Mouse (Mus musculus): ENCODE results near the gene Kif18b. TPM values are rescaled to one million over a fixed set of nuclear protein-coding genes. Genes with fewer than 3 reads are reported as not detected.

The Kif18b gene
- polyA plus RNA-seq, 1 experiment from 2014 or later: 10.0 TPM

DNA sequence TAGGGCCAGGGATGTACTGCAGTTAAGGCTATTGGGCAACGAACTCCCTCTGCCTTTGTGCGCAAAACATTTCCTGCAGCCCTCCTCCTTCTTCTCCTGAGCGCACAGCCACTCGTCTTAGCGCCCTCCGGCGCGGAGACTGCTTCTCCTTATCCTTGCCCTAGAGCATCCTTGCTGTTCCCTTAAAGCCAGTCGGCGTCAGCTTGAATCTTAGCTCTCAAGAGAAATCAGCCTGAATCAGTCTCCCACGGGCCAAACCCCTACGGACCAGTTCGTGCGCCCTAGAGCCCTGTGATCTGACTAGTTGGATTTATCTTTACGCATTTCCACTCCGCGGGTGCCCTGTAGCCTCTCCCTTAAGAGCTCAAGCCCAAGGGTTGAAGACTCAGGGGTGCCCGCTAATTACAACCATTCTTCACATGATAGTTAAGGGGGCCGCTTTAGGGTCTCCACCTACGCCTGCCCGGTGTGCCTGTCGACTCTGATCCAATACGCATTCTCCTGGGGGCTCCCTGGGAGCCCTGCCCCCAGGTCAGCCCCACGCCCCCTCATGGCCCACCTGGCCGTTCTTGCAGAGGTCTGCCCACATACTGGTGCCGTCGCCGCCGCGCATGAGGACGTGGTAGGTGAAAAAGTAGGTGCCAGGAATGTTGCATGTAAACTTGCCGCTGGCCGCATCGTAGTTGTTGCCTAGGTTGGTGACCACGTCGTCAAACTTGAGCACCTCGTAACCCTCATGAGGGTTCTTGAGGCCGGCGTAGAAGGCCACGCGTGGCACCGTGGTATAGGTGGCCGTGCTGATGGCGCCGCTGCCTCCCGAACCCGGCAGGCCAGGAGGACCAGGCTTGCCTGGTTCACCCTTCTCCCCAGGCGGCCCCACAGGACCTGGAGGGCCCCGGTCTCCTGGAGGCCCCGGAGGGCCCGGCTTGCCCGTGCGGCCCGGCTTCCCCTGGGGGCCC is 20.7 kb upstream of the Kif18b start:
- Histone ChIP-seq H3K9ac (replicated peaks; ENCODE audit: low read depth, low read length) (no peak overlapping the region; the same call in 1 of the 2 replicates), H3K4me1 (ENCODE audit: control insufficient read depth, insufficient read depth, low read length) (peaks cover 27% of the 10 kb centered on the region), H3K4me3 (ENCODE audit: low read depth, low read length) (peak overlapping the region; percentile 38), H3K4me2 (replicated peaks; ENCODE audit: low read depth, low read length) (peak overlapping the region; percentile 76), H3K36me3 (ENCODE audit: control insufficient read depth, insufficient read depth, low read length) (no peaks in the 10 kb centered on the region), H3K27me3 (ENCODE audit: control insufficient read depth, insufficient read depth, low read length) (peaks cover 24% of the 10 kb centered on the region), H3K9me3 (ENCODE audit: control insufficient read depth, low read depth, low read length) (no peaks in the 10 kb centered on the region), H3K27ac (ENCODE audit: low read length) (no peak overlapping the region)
- ATAC-seq (ENCODE audit: insufficient number of reproducible peaks, insufficient read depth, low FRiP score, low read depth): no peak
- WGBS: 2% methylated on average over 54 of the region's 54 CpGs

DNA sequence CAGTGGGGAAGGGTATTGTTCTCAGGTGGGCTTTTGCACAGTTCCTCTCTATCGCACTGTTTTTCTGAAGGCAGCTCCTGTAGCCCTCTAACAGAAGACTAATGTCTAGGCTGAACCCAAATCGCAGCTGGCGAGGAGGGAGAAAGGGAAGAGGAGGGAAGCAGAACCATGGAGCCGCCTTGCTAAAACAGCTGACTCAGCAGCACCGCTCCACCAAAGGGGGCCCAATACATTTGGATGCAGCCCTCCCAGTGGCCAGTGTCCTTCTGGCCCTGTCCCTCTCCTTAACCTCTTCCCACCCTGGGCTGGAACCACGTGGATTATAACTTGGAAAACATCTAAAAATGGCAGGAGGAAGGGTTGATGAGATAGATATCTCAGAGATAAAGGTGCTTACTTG is 16.3 kb upstream of the Kif18b start:
- no peak overlapping the region for H3K27ac ChIP-seq (ENCODE audit: low read length)
- ATAC-seq (ENCODE audit: insufficient number of reproducible peaks, insufficient read depth, low FRiP score, low read depth): no peak
- H3K27me3 ChIP-seq (ENCODE audit: control insufficient read depth, insufficient read depth, low read length): peaks cover 22% of the 10 kb centered on the region

DNA sequence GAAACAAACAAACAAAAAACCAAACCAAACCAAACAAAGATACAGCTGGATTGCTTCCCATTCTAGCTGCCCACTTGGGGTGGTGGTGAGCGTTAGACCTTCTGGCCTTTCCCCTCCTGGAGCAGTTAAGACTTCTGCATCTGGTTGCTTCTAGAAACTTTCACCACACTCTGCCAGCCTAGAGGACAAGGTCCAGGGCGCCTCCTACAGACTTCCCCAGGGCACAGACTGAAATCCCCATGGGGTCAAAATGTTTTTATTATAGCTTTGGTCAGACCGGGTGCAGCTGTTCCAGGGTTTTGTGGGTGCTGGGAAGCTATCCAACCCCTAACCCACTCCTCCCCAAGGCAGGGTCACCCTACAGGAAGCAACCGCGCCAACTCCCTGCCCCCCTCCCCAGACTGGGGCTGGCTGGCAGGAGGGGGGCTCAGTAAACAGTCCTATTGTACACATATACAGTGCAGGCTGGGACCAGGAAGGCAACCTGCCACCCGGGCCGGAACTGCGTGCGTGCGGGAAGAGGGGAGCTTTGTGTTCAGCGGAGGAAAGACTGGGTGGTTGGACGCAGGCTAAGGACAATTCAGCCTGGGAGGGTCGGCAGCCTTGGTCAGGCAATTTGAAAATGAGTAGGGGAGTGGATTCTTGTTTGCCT is 14.2 kb upstream of the Kif18b start:
- no peak overlapping the region for H3K4me2 ChIP-seq (replicated peaks; ENCODE audit: low read depth, low read length)
- H3K9ac ChIP-seq (replicated peaks; ENCODE audit: low read depth, low read length): no peak overlapping the region
- peak; percentile 72; the same call in 1 of the 2 replicates for ATAC-seq (ENCODE audit: insufficient number of reproducible peaks, insufficient read depth, low FRiP score, low read depth)

More for the DNA sequence above, 16.3 kb upstream of the Kif18b start:
- no peaks in the 10 kb centered on the region for H3K9me3 ChIP-seq (ENCODE audit: control insufficient read depth, low read depth, low read length)
- no peak overlapping the region for H3K4me2 ChIP-seq (replicated peaks; ENCODE audit: low read depth, low read length)
- H3K9ac ChIP-seq (replicated peaks; ENCODE audit: low read depth, low read length): no peak overlapping the region
- 65% methylated on average over 6 of the region's 6 CpGs for WGBS
- no peaks in the 10 kb centered on the region for H3K36me3 ChIP-seq (ENCODE audit: control insufficient read depth, insufficient read depth, low read length)
- no peak overlapping the region for H3K4me3 ChIP-seq (ENCODE audit: low read depth, low read length)
- peaks cover 22% of the 10 kb centered on the region; the same call in 1 of the 2 replicates for H3K4me1 ChIP-seq (ENCODE audit: control insufficient read depth, insufficient read depth, low read length)

DNA sequence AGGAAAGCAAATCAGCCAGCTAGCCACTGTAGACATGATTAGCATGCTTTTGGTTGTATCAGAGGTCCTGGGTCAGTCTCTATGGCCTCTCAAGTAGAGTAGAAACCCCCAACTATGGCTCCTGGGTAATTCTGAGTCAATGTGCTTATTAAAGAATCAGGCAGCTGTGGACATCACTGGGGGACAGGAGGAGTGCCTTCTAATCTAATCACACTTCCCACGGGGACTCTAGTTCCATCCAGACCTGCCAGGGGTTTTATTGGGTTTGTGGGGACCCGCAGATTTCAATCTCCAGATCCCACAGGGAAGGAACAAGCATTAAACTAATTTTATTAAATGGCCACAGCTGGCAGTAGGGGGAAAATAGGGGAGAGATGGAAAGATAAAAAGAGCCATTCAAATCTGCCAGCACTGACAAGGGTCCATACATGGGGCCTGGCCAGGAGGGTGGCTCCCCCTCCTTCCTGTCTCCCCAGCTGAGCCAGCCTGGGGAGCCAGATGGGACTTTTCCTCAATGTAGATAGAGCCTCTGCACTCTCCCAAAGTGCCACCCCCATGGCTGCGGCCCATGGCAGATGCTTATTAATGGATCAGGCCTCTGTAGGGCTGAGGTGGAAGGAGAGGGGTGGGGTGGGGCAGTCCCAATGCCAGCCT is 12.7 kb upstream of the Kif18b start:
- Histone ChIP-seq H3K9me3 (ENCODE audit: control insufficient read depth, low read depth, low read length) (no peaks in the 10 kb centered on the region), H3K27me3 (ENCODE audit: control insufficient read depth, insufficient read depth, low read length) (no peaks in the 10 kb centered on the region), H3K4me2 (replicated peaks; ENCODE audit: low read depth, low read length) (no peak overlapping the region), H3K9ac (replicated peaks; ENCODE audit: low read depth, low read length) (no peak overlapping the region), H3K4me3 (ENCODE audit: low read depth, low read length) (no peak overlapping the region), H3K36me3 (ENCODE audit: control insufficient read depth, insufficient read depth, low read length) (no peaks in the 10 kb centered on the region), H3K4me1 (ENCODE audit: control insufficient read depth, insufficient read depth, low read length) (peaks cover 13% of the 10 kb centered on the region; the same call in 1 of the 2 replicates), H3K27ac (ENCODE audit: low read length) (no peak overlapping the region)
- 73% methylated on average over 3 of the region's 3 CpGs for WGBS
- no peak; the same call in 1 of the 2 replicates for ATAC-seq (ENCODE audit: insufficient number of reproducible peaks, insufficient read depth, low FRiP score, low read depth)

More for the DNA sequence above, 14.2 kb upstream of the Kif18b start:
- no peak overlapping the region for H3K27ac ChIP-seq (ENCODE audit: low read length)
- no peak overlapping the region for H3K4me3 ChIP-seq (ENCODE audit: low read depth, low read length)
- peaks cover 13% of the 10 kb centered on the region; the same call in 1 of the 2 replicates for H3K4me1 ChIP-seq (ENCODE audit: control insufficient read depth, insufficient read depth, low read length)
- 35% methylated on average over 13 of the region's 13 CpGs for WGBS
- no peaks in the 10 kb centered on the region for H3K36me3 ChIP-seq (ENCODE audit: control insufficient read depth, insufficient read depth, low read length)
- no peaks in the 10 kb centered on the region for H3K9me3 ChIP-seq (ENCODE audit: control insufficient read depth, low read depth, low read length)
- H3K27me3 ChIP-seq (ENCODE audit: control insufficient read depth, insufficient read depth, low read length): peaks cover 3% of the 10 kb centered on the region; the same call in 1 of the 2 replicates

DNA sequence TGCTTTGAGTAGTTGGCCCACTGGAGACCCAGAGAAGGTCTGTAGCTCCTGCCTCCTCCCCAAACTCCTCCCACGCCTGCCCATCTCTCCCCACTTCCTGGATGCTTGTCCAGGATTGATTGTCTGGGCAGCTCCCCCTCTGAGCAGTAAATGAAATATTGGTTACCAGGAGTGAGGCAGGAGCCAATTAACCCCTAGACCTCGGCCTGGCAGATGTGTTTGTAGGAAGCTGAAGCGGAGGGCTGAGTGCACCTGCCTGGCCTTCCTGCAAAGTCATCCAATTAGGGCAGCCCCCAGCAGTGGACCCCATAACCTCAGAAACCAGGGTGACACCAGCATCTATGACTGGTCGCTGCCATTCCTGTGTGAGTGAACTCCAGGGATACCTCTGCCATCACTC is 11.3 kb upstream of the Kif18b start:
- no peak for ATAC-seq (ENCODE audit: insufficient number of reproducible peaks, insufficient read depth, low FRiP score, low read depth)
- Histone ChIP-seq H3K27me3 (ENCODE audit: control insufficient read depth, insufficient read depth, low read length) (no peaks in the 10 kb centered on the region), H3K36me3 (ENCODE audit: control insufficient read depth, insufficient read depth, low read length) (no peaks in the 10 kb centered on the region), H3K9ac (replicated peaks; ENCODE audit: low read depth, low read length) (no peak overlapping the region), H3K9me3 (ENCODE audit: control insufficient read depth, low read depth, low read length) (no peaks in the 10 kb centered on the region), H3K4me2 (replicated peaks; ENCODE audit: low read depth, low read length) (no peak overlapping the region), H3K4me3 (ENCODE audit: low read depth, low read length) (no peak overlapping the region), H3K27ac (ENCODE audit: low read length) (no peak overlapping the region), H3K4me1 (ENCODE audit: control insufficient read depth, insufficient read depth, low read length) (peaks cover 13% of the 10 kb centered on the region; the same call in 1 of the 2 replicates)
- 21% methylated on average over 4 of the region's 4 CpGs for WGBS

DNA sequence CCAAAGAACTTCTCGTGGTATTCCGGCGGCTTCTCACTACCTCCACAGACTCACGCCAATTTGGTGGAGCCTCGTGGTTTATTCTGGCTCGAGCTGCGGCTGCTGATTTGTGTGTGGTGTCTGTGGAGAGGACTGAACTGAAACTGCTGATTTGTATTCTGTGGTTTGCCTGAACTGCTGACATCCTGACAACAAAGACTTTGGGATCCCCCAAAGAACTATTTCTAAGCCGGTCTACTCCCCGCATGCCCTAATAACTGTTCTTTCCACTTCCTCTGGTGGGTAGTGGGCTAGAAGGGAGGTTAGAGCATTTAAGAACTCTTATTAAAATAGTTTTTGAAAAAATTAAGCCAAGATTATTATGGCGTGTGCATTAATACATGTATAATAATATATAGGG is 5.7 kb upstream of the Kif18b start:
- H3K27ac ChIP-seq (ENCODE audit: low read length): no peak overlapping the region
- H3K4me3 ChIP-seq (ENCODE audit: low read depth, low read length): no peak overlapping the region
- H3K4me1 ChIP-seq (ENCODE audit: control insufficient read depth, insufficient read depth, low read length): no peaks in the 10 kb centered on the region
- 94% methylated on average over 10 of the region's 10 CpGs for WGBS
- H3K9ac ChIP-seq (replicated peaks; ENCODE audit: low read depth, low read length): no peak overlapping the region
- no peak for ATAC-seq (ENCODE audit: insufficient number of reproducible peaks, insufficient read depth, low FRiP score, low read depth)
- H3K27me3 ChIP-seq (ENCODE audit: control insufficient read depth, insufficient read depth, low read length): no peaks in the 10 kb centered on the region
- H3K9me3 ChIP-seq (ENCODE audit: control insufficient read depth, low read depth, low read length): no peaks in the 10 kb centered on the region
- H3K36me3 ChIP-seq (ENCODE audit: control insufficient read depth, insufficient read depth, low read length): no peaks in the 10 kb centered on the region
- no peak overlapping the region for H3K4me2 ChIP-seq (replicated peaks; ENCODE audit: low read depth, low read length)

DNA sequence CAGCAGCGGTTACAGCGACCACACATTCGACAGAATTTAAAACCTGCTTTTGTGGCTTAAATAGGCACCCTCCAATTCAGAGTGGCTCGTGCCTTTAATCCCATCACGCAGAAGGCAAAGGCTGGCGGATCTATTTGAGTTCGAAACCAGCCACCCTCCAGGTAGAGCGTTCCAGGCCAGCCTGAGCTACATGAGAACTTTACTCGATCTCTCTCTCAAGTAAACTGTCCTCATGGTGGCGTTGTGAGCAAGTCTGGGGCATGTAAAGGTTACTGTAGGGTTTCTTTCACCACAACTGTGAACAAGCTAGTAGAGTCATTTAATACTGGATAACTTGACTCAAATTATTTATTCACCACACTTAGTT is 410 bp upstream of the Kif18b start:
- H3K27me3 ChIP-seq (ENCODE audit: control insufficient read depth, insufficient read depth, low read length): no peaks in the 10 kb centered on the region
- no peaks in the 10 kb centered on the region for H3K36me3 ChIP-seq (ENCODE audit: control insufficient read depth, insufficient read depth, low read length)
- peaks cover 13% of the 10 kb centered on the region; the same call in 1 of the 2 replicates for H3K4me1 ChIP-seq (ENCODE audit: control insufficient read depth, insufficient read depth, low read length)
- peak overlapping the region; percentile 95 for H3K27ac ChIP-seq (ENCODE audit: low read length)
- H3K4me2 ChIP-seq (replicated peaks; ENCODE audit: low read depth, low read length): peak overlapping the region; percentile 50
- H3K9me3 ChIP-seq (ENCODE audit: control insufficient read depth, low read depth, low read length): no peaks in the 10 kb centered on the region
- WGBS: 2% methylated on average over 10 of the region's 10 CpGs
- peak; percentile 34; the same call in 1 of the 2 replicates for ATAC-seq (ENCODE audit: insufficient number of reproducible peaks, insufficient read depth, low FRiP score, low read depth)
- H3K4me3 ChIP-seq (ENCODE audit: low read depth, low read length): peak overlapping the region; percentile 72
- H3K9ac ChIP-seq (replicated peaks; ENCODE audit: low read depth, low read length): peak overlapping the region; percentile 49

DNA sequence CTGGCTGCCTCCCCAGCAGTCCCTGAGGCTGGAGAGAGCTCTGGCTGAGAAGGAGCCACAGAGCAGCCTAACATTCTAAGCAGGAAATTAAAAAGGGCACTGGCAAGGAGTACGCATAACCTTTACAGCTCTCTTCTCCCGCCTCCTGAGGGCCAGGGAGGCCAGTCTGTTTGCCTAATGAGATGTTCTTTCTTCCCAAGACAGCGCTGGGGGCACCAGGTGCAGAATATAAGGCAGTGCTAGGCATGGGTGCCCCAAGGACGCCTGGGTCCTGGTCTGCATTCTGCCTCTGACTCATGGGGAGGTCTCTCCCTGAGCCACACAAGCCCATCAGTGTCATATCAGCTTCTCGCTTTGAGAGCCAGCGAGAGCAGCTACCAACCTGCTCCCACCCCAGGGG is 3.4 kb downstream of the Kif18b start:
- Histone ChIP-seq H3K27ac (ENCODE audit: low read length) (no peak overlapping the region), H3K9ac (replicated peaks; ENCODE audit: low read depth, low read length) (no peak overlapping the region), H3K4me2 (replicated peaks; ENCODE audit: low read depth, low read length) (no peak overlapping the region), H3K9me3 (ENCODE audit: control insufficient read depth, low read depth, low read length) (no peaks in the 10 kb centered on the region), H3K4me3 (ENCODE audit: low read depth, low read length) (no peak overlapping the region), H3K36me3 (ENCODE audit: control insufficient read depth, insufficient read depth, low read length) (no peaks in the 10 kb centered on the region), H3K4me1 (ENCODE audit: control insufficient read depth, insufficient read depth, low read length) (peaks cover 13% of the 10 kb centered on the region; the same call in 1 of the 2 replicates), H3K27me3 (ENCODE audit: control insufficient read depth, insufficient read depth, low read length) (no peaks in the 10 kb centered on the region)
- WGBS: 65% methylated on average over 6 of the region's 6 CpGs
- no peak for ATAC-seq (ENCODE audit: insufficient number of reproducible peaks, insufficient read depth, low FRiP score, low read depth)

Data from stomach, embryonic 14.5 days (tissue).